Mouse (Mus musculus): ENCODE measurements around the gene Glis3.

- TF ChIP-seq GATA1 (IDR thresholded peaks at IDR 0.05; ENCODE audit: borderline replicate concordance, low read length) (no peak), CTCF (IDR thresholded peaks at IDR 0.05; ENCODE audit: low read depth, low read length) (no peak)
Measured at GRCm38 (mm10) chr19:28281405-28281804, 398.5 kb downstream of the Glis3 start.
